Mouse (Mus musculus) heart, postnatal 0 days (tissue): ENCODE data around the gene Htra2. TPM values are rescaled to one million over a fixed set of nuclear protein-coding genes. Genes with fewer than 3 reads are reported as not detected.

ENCODE experiments used
- ATAC-seq: fragments of 200-750 bp; cut with Nextera tagmentation; 2 replicates; pipeline ENCODE4 v1.8.0; 2017; ENCODE audit warnings: low read depth, moderate number of reproducible peaks, moderate library complexity; ENCODE audit not compliant: insufficient read depth
- DNase-seq: peaks from one replicate; pipeline ENCODE4 v3.0.0-alpha.2; 2016; ENCODE audit warnings: low spot score
- H3K27ac ChIP-seq: fragments of 300-500 bp; sonication (generic); 2 replicates; pipeline ENCODE4 v1.5.1; 2014; ENCODE audit warnings: low read depth, mild to moderate bottlenecking
- H3K27me3 ChIP-seq: fragments of 300-500 bp; sonication (generic); 2 replicates; pipeline ENCODE4 v1.6.1; 2014; ENCODE audit warnings: low read length, mixed read lengths; ENCODE audit not compliant: control insufficient read depth, insufficient read depth
- H3K36me3 ChIP-seq: fragments of 300-500 bp; sonication (generic); replicated peaks from 2 replicates; pipeline ENCODE4 v1.6.1; 2014; ENCODE audit warnings: low read length, mixed read lengths; ENCODE audit not compliant: control insufficient read depth, insufficient read depth
- H3K4me1 ChIP-seq: fragments of 300-500 bp; sonication (generic); 2 replicates; pipeline ENCODE4 v1.6.1; 2014; ENCODE audit warnings: antibody characterized with exemption; ENCODE audit not compliant: control insufficient read depth, insufficient read depth
- H3K4me2 ChIP-seq: fragments of 300-500 bp; sonication (generic); 2 replicates; pipeline ENCODE4 v1.6.1; 2014; ENCODE audit warnings: low read depth, mild to moderate bottlenecking, low read length, moderate library complexity
- H3K4me3 ChIP-seq: fragments of 300-500 bp; sonication (generic); 2 replicates; pipeline ENCODE4 v1.5.1; 2014; ENCODE audit warnings: low read depth, low read length
- H3K9ac ChIP-seq: fragments of 300-500 bp; sonication (generic); replicated peaks from 2 replicates; pipeline ENCODE4 v1.6.1; 2014; ENCODE audit warnings: low read depth, low read length, mixed read lengths
- H3K9me3 ChIP-seq: fragments of 300-500 bp; sonication (generic); replicated peaks from 2 replicates; pipeline ENCODE4 v1.6.1; 2016; ENCODE audit warnings: low read length; ENCODE audit not compliant: control insufficient read depth
- CTCF ChIP-seq: IDR thresholded peaks from 2 replicates; pipeline ENCODE4 v1.5.1; 2016; ENCODE audit warnings: antibody characterized with exemption, control low read depth, low read depth
- EP300 ChIP-seq: IDR thresholded peaks from 2 replicates; pipeline ENCODE4 v1.6.1; 2016; ENCODE audit warnings: antibody characterized with exemption, low read depth
- WGBS: fragments of 180-500 bp; shearing (Covaris S2); extraction: QIAGEN DNeasy Blood & Tissue Kit; methylation state at CpG from one replicate; pipeline ENCODE4 v1.1.7; 2014; 5-methylcytosine and 5-hydroxymethylcytosine counted together
- polyA plus RNA-seq: library from polyadenylated mRNA; unstranded; fragments of >200 nt; fragmentation: Nextera tagmentation; extraction: Ambion mirVana; gene quantifications from 2 replicates; pipeline ENCODE4 v1.2.1, GENCODE M21; 2015
- total RNA-seq: library from RNA; depleted of rRNA; stranded (reverse); fragments of >200 nt; gene quantifications from 2 replicates; pipeline ENCODE4 v1.2.3, GENCODE M21; 2014; ENCODE audit warnings: low replicate concordance

Htra2 gene
- total and polyA plus RNA-seq, 2 experiments from 2014 or later: 50.3 to 61.9 TPM

- Histone ChIP-seq H3K27ac (peak overlapping the region; percentile 79), H3K4me3 (peak overlapping the region; percentile 72), H3K36me3 (no peaks in the 10 kb centered on the region), H3K27me3 (peaks cover 14% of the 10 kb centered on the region), H3K9me3 (no peaks in the 10 kb centered on the region), H3K4me1 (peaks cover 26% of the 10 kb centered on the region), H3K9ac (peak overlapping the region; percentile 54; the same call in 1 of the 2 replicates), H3K4me2 (peak overlapping the region; percentile 86)
- no peak for TF ChIP-seq EP300
- no peak for TF ChIP-seq CTCF
- DNase-seq (no peak), ATAC-seq (no peak)
- 47% methylated on average over 5 of the region's 5 CpGs for WGBS
These were observed 20.5 kb downstream of the Htra2 start for GRCm38 (mm10) chr6:83034463-83035055.

- Histone ChIP-seq H3K4me1 (peaks cover 21% of the 10 kb centered on the region), H3K4me3 (peak within 1 kb of the TSS; percentile 72), H3K4me2 (peak within 1 kb of the TSS; percentile 86), H3K36me3 (no peaks in the 10 kb centered on the region), H3K9me3 (no peaks in the 10 kb centered on the region), H3K9ac (peak within 1 kb of the TSS; percentile 54), H3K27me3 (peaks cover 17% of the 10 kb centered on the region), H3K27ac (peak within 1 kb of the TSS; percentile 79)
- WGBS: under 1% methylated on average over 47 of the region's 51 CpGs
- peak; percentile 82 for DNase-seq
- TF ChIP-seq CTCF (no peak), EP300 (no peak)
- ATAC-seq: peak; percentile 81
These were observed 21.6 kb downstream of the Htra2 start, which contains the start of the genes Dok1 and Loxl3 for GRCm38 (mm10) chr6:83033249-83034185. Gene Dok1, minus strand, starts transcription at chr6:83033471. Gene Loxl3, plus strand, starts transcription at chr6:83034173.

GRCm38 (mm10) chr6:83032769-83033191, 22.3 kb downstream of the Htra2 start:
- TF ChIP-seq CTCF (no peak), EP300 (no peak)
- Histone ChIP-seq H3K9ac (peak overlapping the region; percentile 54), H3K4me1 (peaks cover 19% of the 10 kb centered on the region), H3K36me3 (no peaks in the 10 kb centered on the region), H3K27me3 (peaks cover 20% of the 10 kb centered on the region), H3K27ac (peak overlapping the region; percentile 79), H3K4me2 (peak overlapping the region; percentile 86), H3K4me3 (peak overlapping the region; percentile 72), H3K9me3 (no peaks in the 10 kb centered on the region)
- DNase-seq: no peak
- under 1% methylated on average over 31 of the region's 31 CpGs for WGBS
- ATAC-seq: peak; percentile 40; the same call in 1 of the 2 replicates

- H3K4me3 ChIP-seq: peak overlapping the region; percentile 72
- TF ChIP-seq EP300 (no peak), CTCF (no peak)
- peaks cover 19% of the 10 kb centered on the region for H3K4me1 ChIP-seq
- 67% methylated on average over 18 of the region's 18 CpGs for WGBS
- H3K4me2 ChIP-seq: peak overlapping the region; percentile 86
- no peak overlapping the region for H3K27ac ChIP-seq
- no peaks in the 10 kb centered on the region for H3K9me3 ChIP-seq
- H3K9ac ChIP-seq: no peak overlapping the region
- H3K36me3 ChIP-seq: no peaks in the 10 kb centered on the region
- DNase-seq: no peak
- no peak for ATAC-seq
- H3K27me3 ChIP-seq: peaks cover 20% of the 10 kb centered on the region
These were observed 23.0 kb downstream of the Htra2 start for GRCm38 (mm10) chr6:83031921-83032590.

GRCm38 (mm10) chr6:83031111-83031510, 24.0 kb downstream of the Htra2 start:
- Histone ChIP-seq H3K9ac (no peak overlapping the region), H3K36me3 (no peaks in the 10 kb centered on the region), H3K4me3 (no peak overlapping the region), H3K9me3 (no peaks in the 10 kb centered on the region), H3K27me3 (peaks cover 17% of the 10 kb centered on the region), H3K4me1 (peaks cover 19% of the 10 kb centered on the region), H3K27ac (no peak overlapping the region), H3K4me2 (no peak overlapping the region)
- ATAC-seq (no peak), DNase-seq (no peak)
- 77% methylated on average over 7 of the region's 7 CpGs for WGBS
- TF ChIP-seq CTCF: no peak
- TF ChIP-seq EP300: no peak
